Mouse (Mus musculus) kidney, adult 2 months (tissue): Measurements from ENCODE around the gene Mill2.

Experiments used
- CTCF ChIP-seq: fragments of 200-500 bp; conservative IDR thresholded peaks from 2 replicates; pipeline ENCODE4 v1.5.1; 2011; ENCODE audit warnings: low read depth, mild to moderate bottlenecking, control low read depth, low read length, moderate library complexity, mixed read lengths; ENCODE audit not compliant: insufficient read depth, insufficient read length
- POLR2A ChIP-seq: fragments of 200-500 bp; IDR thresholded peaks from one replicate; pipeline ENCODE4 v1.6.1; 2011; ENCODE audit warnings: low read depth, low read length, control low read depth

GRCm38 (mm10) chr7:18872816-18873215, 33.0 kb downstream of the Mill2 start:
- TF ChIP-seq CTCF = no peak
- TF ChIP-seq POLR2A = no peak
